Mouse (Mus musculus) CH12.LX (cell line): Measurements from ENCODE around the gene 1700067K01Rik. TPM values are rescaled to one million over a fixed set of nuclear protein-coding genes. Genes with fewer than 3 reads are reported as not detected.

Experiments used
- DNase-seq: peaks from one replicate; pipeline ENCODE4 v3.0.0-alpha.2; 2013; ENCODE audit errors: extremely low read depth
- H3K27ac ChIP-seq: 2 replicates; pipeline ENCODE4 v1.5.1; 2012; ENCODE audit warnings: low read depth, mild to moderate bottlenecking, control low read depth, moderate library complexity; ENCODE audit not compliant: insufficient read depth
- H3K27me3 ChIP-seq: replicated peaks from 2 replicates; pipeline ENCODE3; 2012; ENCODE audit warnings: inconsistent platforms
- H3K36me3 ChIP-seq, 2 experiments: replicated peaks in 1 of 2; 2 replicates each; pipeline versions ENCODE3 to v1.6.1; 2012; ENCODE audit warnings: inconsistent platforms in 1 of 2, low read length in 1 of 2, mild to moderate bottlenecking in 1 of 2, mixed read lengths in 1 of 2, moderate library complexity in 1 of 2; ENCODE audit not compliant: control insufficient read depth in 1 of 2, insufficient read depth in 1 of 2
- H3K4me1 ChIP-seq, 2 experiments: 2 replicates each; pipeline ENCODE4 v1.6.1; 2012; ENCODE audit warnings: inconsistent platforms in 1 of 2, moderate library complexity in 1 of 2; ENCODE audit not compliant: insufficient read depth in 2 of 2, control insufficient read depth in 1 of 2
- H3K4me2 ChIP-seq: 2 replicates; pipeline ENCODE4 v1.6.1; 2012; ENCODE audit warnings: low read depth, mild to moderate bottlenecking, control low read depth; ENCODE audit not compliant: poor library complexity, insufficient read depth, severe bottlenecking
- H3K4me3 ChIP-seq, 3 experiments: fragments of 150-350 bp in 1 of 3; sonication (generic) in 1 of 3; replicated peaks in 1 of 3; 2 replicates each; pipeline versions ENCODE3 to v1.5.1; 2011 to 2012; ENCODE audit warnings: low read depth in 2 of 3, low read length in 2 of 3, mild to moderate bottlenecking in 2 of 3, moderate library complexity in 2 of 3, control low read depth in 1 of 3, improper control_type of control experiment in 1 of 3, inconsistent platforms in 1 of 3, mixed read lengths in 1 of 3; ENCODE audit not compliant: poor library complexity in 1 of 3
- H3K79me2 ChIP-seq: replicated peaks from 2 replicates; pipeline ENCODE4 v1.6.1; 2012; ENCODE audit warnings: mild to moderate bottlenecking, moderate library complexity; ENCODE audit not compliant: control insufficient read depth, poor library complexity, insufficient read depth, severe bottlenecking; ENCODE audit errors: extremely low read depth
- H3K9ac ChIP-seq: 2 replicates; pipeline ENCODE4 v1.6.1; 2012; ENCODE audit warnings: low read depth, mild to moderate bottlenecking, control low read depth, moderate library complexity; ENCODE audit not compliant: insufficient read depth
- H3K9me3 ChIP-seq: replicated peaks from 2 replicates; pipeline ENCODE3; 2012; ENCODE audit warnings: low read length, inconsistent platforms, mixed read lengths
- GABPA ChIP-seq: IDR thresholded peaks from 2 replicates; pipeline ENCODE4 v1.6.1; 2012; ENCODE audit warnings: low read depth, low read length, improper control_type of control experiment, inconsistent platforms; ENCODE audit not compliant: insufficient replicate concordance
- IRF4 ChIP-seq: IDR thresholded peaks from 2 replicates; pipeline ENCODE4 v1.6.1; 2014; ENCODE audit warnings: low read depth, mild to moderate bottlenecking, inconsistent platforms, low read length, improper control_type of control experiment
- JUN ChIP-seq: IDR thresholded peaks from 2 replicates; pipeline ENCODE4 v1.6.1; 2011; ENCODE audit warnings: low read depth, mild to moderate bottlenecking, low read length, improper control_type of control experiment, moderate library complexity; ENCODE audit not compliant: insufficient read depth
- JUND ChIP-seq: conservative IDR thresholded peaks from 2 replicates; pipeline ENCODE4 v1.6.1; 2011; ENCODE audit warnings: low read depth, low read length, improper control_type of control experiment
- MAZ ChIP-seq: IDR thresholded peaks from 2 replicates; pipeline ENCODE4 v1.6.1; 2012; ENCODE audit warnings: low read depth, mild to moderate bottlenecking, inconsistent platforms, low read length, improper control_type of control experiment, moderate library complexity
- MEF2A ChIP-seq: IDR thresholded peaks from 2 replicates; pipeline ENCODE4 v1.6.1; 2014; ENCODE audit warnings: low read depth, mild to moderate bottlenecking, inconsistent platforms, low read length, improper control_type of control experiment, borderline replicate concordance
- MXI1 ChIP-seq: IDR thresholded peaks from 2 replicates; pipeline ENCODE4 v1.6.1; 2011; ENCODE audit warnings: mild to moderate bottlenecking, low read depth, low read length, improper control_type of control experiment
- NELFE ChIP-seq: IDR thresholded peaks from 2 replicates; pipeline ENCODE4 v1.6.1; 2011; ENCODE audit warnings: low read depth, low read length, improper control_type of control experiment
- NRF1 ChIP-seq: IDR thresholded peaks from 2 replicates; pipeline ENCODE4 v1.6.1; 2014; ENCODE audit warnings: low read depth, mild to moderate bottlenecking, inconsistent platforms, low read length, improper control_type of control experiment, moderate library complexity
- RCOR1 ChIP-seq: conservative IDR thresholded peaks from 2 replicates; pipeline ENCODE4 v1.6.1; 2012; ENCODE audit warnings: low read depth, mild to moderate bottlenecking, inconsistent platforms, low read length, improper control_type of control experiment
- SIN3A ChIP-seq: IDR thresholded peaks from 2 replicates; pipeline ENCODE4 v1.6.1; 2012; ENCODE audit warnings: low read length, improper control_type of control experiment, inconsistent platforms
- TBP ChIP-seq: conservative IDR thresholded peaks from 2 replicates; pipeline ENCODE4 v1.6.1; 2011; ENCODE audit warnings: low read depth, low read length, improper control_type of control experiment
- UBTF ChIP-seq: IDR thresholded peaks from 2 replicates; pipeline ENCODE4 v1.6.1; 2012; ENCODE audit warnings: low read depth, mild to moderate bottlenecking, inconsistent platforms, low read length, improper control_type of control experiment, moderate library complexity
- USF1 ChIP-seq: IDR thresholded peaks from 2 replicates; pipeline ENCODE4 v1.6.1; 2014; ENCODE audit warnings: low read depth, mild to moderate bottlenecking, inconsistent platforms, low read length, improper control_type of control experiment
- USF2 ChIP-seq: conservative IDR thresholded peaks from 2 replicates; pipeline ENCODE4 v1.6.1; 2011; ENCODE audit warnings: low read depth, low read length, improper control_type of control experiment
- ZKSCAN1 ChIP-seq: IDR thresholded peaks from 2 replicates; pipeline ENCODE4 v1.6.1; 2012; ENCODE audit warnings: low read depth, inconsistent platforms, low read length, improper control_type of control experiment, borderline replicate concordance
- dilution Hi-C: fragments of 300-500 bp; cut with MboI; formaldehyde crosslinking; loops from 2 replicates; pipeline ENCODE4 v1.14.3; 2020; ENCODE audit warnings: low sequenced_read_pairs; ENCODE audit not compliant: extremely low pct_unique_long_range_greater_than_20kb, extremely low pct_ligation_motif_present
- in situ Hi-C: fragments of 300-500 bp; cut with MboI; formaldehyde crosslinking; loops from 3 replicates; pipeline ENCODE4 v1.14.3; 2019; ENCODE audit warnings: low sequenced_read_pairs, low pct_ligation_motif_present, low pct_unique_long_range_greater_than_20kb, mixed read lengths
- polyA plus RNA-seq: library from polyadenylated mRNA; unstranded; fragments of >175 nt; gene quantifications from 2 replicates; pipeline ENCODE4 v1.2.1, GENCODE M21; 2012; ENCODE audit warnings: low read depth; ENCODE audit not compliant: insufficient read length
- total RNA-seq, 2 experiments: library from RNA; depleted of rRNA; stranded (reverse); fragments of 300-350 nt in 1 of 2; fragments of >200 nt in 1 of 2; gene quantifications; 2 replicates each; pipeline ENCODE4 v1.2.3; 2012 to 2014

The 1700067K01Rik gene
- total and polyA plus RNA-seq, 3 experiments = 0.38 to 0.67 TPM; not detected in 1

GRCm38 (mm10) chr8:83981533-83981932 lies 19.8 kb upstream of the 1700067K01Rik start:
- Histone ChIP-seq H3K4me2 (no peak overlapping the region), H3K4me1 (peaks cover 2 to 40% of the 10 kb centered on the region in 2 experiments; a peak in 3 of 4 replicates), H3K9ac (no peak overlapping the region), H3K9me3 (no peaks in the 10 kb centered on the region), H3K27me3 (no peaks in the 10 kb centered on the region), H3K27ac (no peak overlapping the region), H3K36me3 (peaks cover 25 to 58% of the 10 kb centered on the region in 2 experiments), H3K79me2 (no peaks in the 10 kb centered on the region), H3K4me3 (no peak overlapping the region)
- no peak for TF ChIP-seq SIN3A
- no peak for TF ChIP-seq USF2
- no peak for TF ChIP-seq RCOR1
- no peak for TF ChIP-seq MEF2A
- no peak for TF ChIP-seq USF1
- no peak for TF ChIP-seq UBTF
- no peak for TF ChIP-seq IRF4
- no peak for TF ChIP-seq JUN
- TF ChIP-seq NELFE = no peak
- no peak for TF ChIP-seq MXI1
- no peak for TF ChIP-seq GABPA
- TF ChIP-seq ZKSCAN1 = no peak
- TF ChIP-seq MAZ = no peak
- dilution Hi-C loops = no loop called here
- DNase-seq = no peak
- in situ Hi-C loops = no loop called here

- Histone ChIP-seq H3K4me3 (no peak overlapping the region), H3K27me3 (no peaks in the 10 kb centered on the region), H3K9ac (no peak overlapping the region), H3K4me1 (peaks cover 2 to 37% of the 10 kb centered on the region in 2 experiments; a peak in 3 of 4 replicates), H3K27ac (no peak overlapping the region), H3K36me3 (peaks cover 32 to 65% of the 10 kb centered on the region in 2 experiments), H3K4me2 (no peak overlapping the region)
- in situ Hi-C loops (no loop called here), dilution Hi-C loops (no loop called here)
- no peak for DNase-seq
- TF ChIP-seq NRF1 (no peak), RCOR1 (no peak), TBP (no peak), JUND (no peak)
- TF ChIP-seq, all 38 proteins: peak for 0
- Histone ChIP-seq H3K79me2 (no peaks in the 10 kb centered on the region), H3K9me3 (no peaks in the 10 kb centered on the region)
Observed at GRCm38 (mm10) chr8:83982449-83982848, 18.9 kb upstream of the 1700067K01Rik start.
